Mouse (Mus musculus): ENCODE measurements around the gene Stk16. TPM values are rescaled to one million over a fixed set of nuclear protein-coding genes. Genes with fewer than 3 reads are reported as not detected.
A peak's percentile ranks its signal among the peaks of the same experiment; 100 is the strongest.

Stk16 gene
- polyA plus RNA-seq, 1 experiment from 2014 or later = 54.4 TPM

DNA sequence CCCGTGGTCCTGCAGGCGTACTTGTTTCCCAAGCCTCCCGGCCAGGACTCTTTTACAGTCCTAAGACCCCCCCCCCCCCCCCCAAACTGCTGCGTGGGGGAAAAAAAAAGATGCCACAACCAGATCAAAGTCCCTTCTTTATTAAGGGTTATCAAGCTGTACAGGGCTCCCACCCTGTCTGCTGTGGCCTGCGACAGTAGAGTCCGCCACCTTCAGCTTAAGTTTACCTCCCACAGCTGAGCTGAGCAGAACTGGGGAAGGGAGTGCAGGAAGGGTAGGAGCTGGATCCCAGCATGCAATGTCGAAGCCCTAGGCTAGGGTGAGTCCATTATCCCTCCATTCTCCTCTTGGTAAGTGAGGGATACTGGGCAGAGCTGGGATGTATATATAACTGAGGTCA, 29.9 kb upstream of the Stk16 start:
- Histone ChIP-seq H3K27me3 (replicated peaks; ENCODE audit: control insufficient read depth, insufficient read depth, low read length) (no peaks in the 10 kb centered on the region), H3K9me3 (ENCODE audit: control insufficient read depth) (no peaks in the 10 kb centered on the region), H3K27ac (ENCODE audit: low read depth, low read length) (peak overlapping the region; percentile 64; the same call in 1 of the 2 replicates), H3K4me3 (ENCODE audit: low read depth, low read length) (0 out of 2 replicates have a peak overlapping the region, but pooled peaks have one; percentile 60), H3K36me3 (ENCODE audit: control insufficient read depth, insufficient read depth) (peaks cover 50% of the 10 kb centered on the region), H3K9ac (ENCODE audit: low read depth, low read length) (no peak overlapping the region), H3K4me1 (replicated peaks; ENCODE audit: control insufficient read depth, insufficient read depth, low read length) (0 out of 2 replicates have a peak, but pooled peaks cover 2% of the 10 kb centered on the region), H3K4me2 (replicated peaks; ENCODE audit: low read depth) (peak overlapping the region; percentile 98)
- ATAC-seq = 0 out of 2 replicates have a peak, but pooled peaks have one; percentile 20
- TF ChIP-seq CTCF (IDR thresholded peaks at IDR 0.05; ENCODE audit: low read depth) = no peak
- 20% methylated on average over 6 of the region's 7 CpGs for WGBS

DNA sequence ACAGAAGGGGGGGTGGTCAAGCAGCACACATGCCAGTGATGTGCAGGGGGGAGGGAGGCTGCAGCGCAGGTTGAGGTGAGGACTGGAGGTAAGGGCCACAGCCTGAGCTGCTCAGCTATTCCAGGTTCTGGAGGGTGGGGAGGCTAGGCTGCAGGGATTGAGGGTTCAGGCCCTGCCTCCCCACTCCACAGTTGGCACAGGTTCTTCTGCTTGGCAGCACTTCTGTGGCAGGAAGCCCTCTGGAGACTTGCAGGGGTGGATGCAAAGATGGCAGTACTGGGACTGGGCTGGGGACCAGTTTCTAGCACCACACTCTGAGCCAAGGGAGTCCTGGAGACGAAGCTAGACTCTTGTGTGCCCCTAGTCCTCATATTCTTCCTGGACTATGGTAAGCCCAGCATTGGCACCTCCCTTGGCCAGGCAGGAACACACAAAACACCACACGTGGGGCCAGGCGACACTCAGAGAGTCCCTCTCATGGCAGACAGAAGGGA, 29.2 kb upstream of the Stk16 start:
- no peak for TF ChIP-seq CTCF (IDR thresholded peaks at IDR 0.05; ENCODE audit: low read depth)

DNA sequence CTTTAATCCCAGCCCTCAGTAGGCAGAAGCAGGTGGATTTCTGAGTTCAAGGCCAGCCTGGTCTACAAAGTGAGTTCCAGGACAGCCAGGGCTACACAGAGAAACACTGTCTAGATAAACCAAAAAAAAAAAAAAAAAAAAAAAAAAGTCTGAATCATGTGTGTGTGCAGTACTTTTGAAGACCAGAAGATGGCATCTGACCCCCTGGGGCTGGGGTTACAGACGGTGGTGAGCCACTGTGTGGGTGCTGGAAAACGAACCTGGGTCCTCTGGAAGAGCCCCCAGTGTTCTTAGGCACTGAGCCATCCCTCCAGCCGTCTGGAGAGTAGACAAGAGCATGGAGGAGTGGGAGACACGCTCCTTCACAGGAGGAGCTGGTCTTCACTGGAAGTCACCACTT, 28.5 kb upstream of the Stk16 start:
- TF ChIP-seq CTCF (IDR thresholded peaks at IDR 0.05; ENCODE audit: low read depth) = peak; percentile 47
- H3K4me1 ChIP-seq (replicated peaks; ENCODE audit: control insufficient read depth, insufficient read depth, low read length) = 0 out of 2 replicates have a peak, but pooled peaks cover 2% of the 10 kb centered on the region
- H3K27me3 ChIP-seq (replicated peaks; ENCODE audit: control insufficient read depth, insufficient read depth, low read length) = no peaks in the 10 kb centered on the region
- no peak overlapping the region for H3K4me2 ChIP-seq (replicated peaks; ENCODE audit: low read depth)
- ATAC-seq = no peak
- no peaks in the 10 kb centered on the region for H3K9me3 ChIP-seq (ENCODE audit: control insufficient read depth)
- no peak overlapping the region for H3K4me3 ChIP-seq (ENCODE audit: low read depth, low read length)
- H3K9ac ChIP-seq (ENCODE audit: low read depth, low read length) = no peak overlapping the region
- no peak overlapping the region for H3K27ac ChIP-seq (ENCODE audit: low read depth, low read length)
- WGBS = 78% methylated on average over 4 of the region's 4 CpGs
- H3K36me3 ChIP-seq (ENCODE audit: control insufficient read depth, insufficient read depth) = peaks cover 56% of the 10 kb centered on the region

More for the DNA sequence above, 29.2 kb upstream of the Stk16 start:
- Histone ChIP-seq H3K4me3 (ENCODE audit: low read depth, low read length) (no peak overlapping the region), H3K27me3 (replicated peaks; ENCODE audit: control insufficient read depth, insufficient read depth, low read length) (no peaks in the 10 kb centered on the region), H3K36me3 (ENCODE audit: control insufficient read depth, insufficient read depth) (peaks cover 51% of the 10 kb centered on the region), H3K27ac (ENCODE audit: low read depth, low read length) (no peak overlapping the region), H3K4me2 (replicated peaks; ENCODE audit: low read depth) (no peak overlapping the region), H3K9ac (ENCODE audit: low read depth, low read length) (no peak overlapping the region), H3K9me3 (ENCODE audit: control insufficient read depth) (no peaks in the 10 kb centered on the region), H3K4me1 (replicated peaks; ENCODE audit: control insufficient read depth, insufficient read depth, low read length) (0 out of 2 replicates have a peak, but pooled peaks cover 2% of the 10 kb centered on the region)
- no peak for ATAC-seq
- WGBS = 79% methylated on average over 4 of the region's 4 CpGs

GRCm38 (mm10) chr1:75185495-75185894, 25.1 kb upstream of the Stk16 start:
- 85% methylated on average over 11 of the region's 11 CpGs for WGBS
- Histone ChIP-seq H3K9ac (ENCODE audit: low read depth, low read length) (no peak overlapping the region), H3K36me3 (ENCODE audit: control insufficient read depth, insufficient read depth) (peaks cover 68% of the 10 kb centered on the region), H3K4me2 (replicated peaks; ENCODE audit: low read depth) (no peak overlapping the region), H3K9me3 (ENCODE audit: control insufficient read depth) (no peaks in the 10 kb centered on the region), H3K4me1 (replicated peaks; ENCODE audit: control insufficient read depth, insufficient read depth, low read length) (0 out of 2 replicates have a peak, but pooled peaks cover 2% of the 10 kb centered on the region), H3K27me3 (replicated peaks; ENCODE audit: control insufficient read depth, insufficient read depth, low read length) (no peaks in the 10 kb centered on the region), H3K4me3 (ENCODE audit: low read depth, low read length) (no peak overlapping the region), H3K27ac (ENCODE audit: low read depth, low read length) (no peak overlapping the region)
- ATAC-seq = no peak
- TF ChIP-seq CTCF (IDR thresholded peaks at IDR 0.05; ENCODE audit: low read depth) = no peak

DNA sequence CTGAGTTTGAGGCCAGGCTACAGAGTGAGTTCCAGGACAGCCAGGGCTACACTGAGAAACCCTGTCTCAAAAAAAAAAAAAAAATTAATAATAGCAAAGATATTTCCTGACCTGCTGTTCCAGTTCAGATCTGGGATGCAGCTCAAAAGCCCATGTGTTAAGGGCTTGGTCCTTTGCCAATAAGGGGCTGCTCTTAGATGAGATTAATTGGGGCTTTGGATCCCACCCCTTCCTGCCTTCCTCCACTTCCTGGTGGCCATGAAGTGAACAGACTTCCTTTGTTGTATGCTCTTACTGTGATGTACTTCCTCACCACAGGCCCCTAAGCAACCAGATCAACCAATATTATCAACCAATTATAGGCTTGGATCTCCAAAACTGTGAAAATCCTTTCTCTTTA, 23.5 kb upstream of the Stk16 start:
- Histone ChIP-seq H3K4me2 (replicated peaks; ENCODE audit: low read depth) (no peak overlapping the region), H3K9ac (ENCODE audit: low read depth, low read length) (no peak overlapping the region), H3K27me3 (replicated peaks; ENCODE audit: control insufficient read depth, insufficient read depth, low read length) (no peaks in the 10 kb centered on the region), H3K4me3 (ENCODE audit: low read depth, low read length) (no peak overlapping the region), H3K27ac (ENCODE audit: low read depth, low read length) (no peak overlapping the region), H3K4me1 (replicated peaks; ENCODE audit: control insufficient read depth, insufficient read depth, low read length) (peaks cover 4% of the 10 kb centered on the region; the same call in 1 of the 2 replicates), H3K9me3 (ENCODE audit: control insufficient read depth) (no peaks in the 10 kb centered on the region), H3K36me3 (ENCODE audit: control insufficient read depth, insufficient read depth) (peaks cover 57% of the 10 kb centered on the region)
- ATAC-seq = no peak
- TF ChIP-seq CTCF (IDR thresholded peaks at IDR 0.05; ENCODE audit: low read depth) = no peak

DNA sequence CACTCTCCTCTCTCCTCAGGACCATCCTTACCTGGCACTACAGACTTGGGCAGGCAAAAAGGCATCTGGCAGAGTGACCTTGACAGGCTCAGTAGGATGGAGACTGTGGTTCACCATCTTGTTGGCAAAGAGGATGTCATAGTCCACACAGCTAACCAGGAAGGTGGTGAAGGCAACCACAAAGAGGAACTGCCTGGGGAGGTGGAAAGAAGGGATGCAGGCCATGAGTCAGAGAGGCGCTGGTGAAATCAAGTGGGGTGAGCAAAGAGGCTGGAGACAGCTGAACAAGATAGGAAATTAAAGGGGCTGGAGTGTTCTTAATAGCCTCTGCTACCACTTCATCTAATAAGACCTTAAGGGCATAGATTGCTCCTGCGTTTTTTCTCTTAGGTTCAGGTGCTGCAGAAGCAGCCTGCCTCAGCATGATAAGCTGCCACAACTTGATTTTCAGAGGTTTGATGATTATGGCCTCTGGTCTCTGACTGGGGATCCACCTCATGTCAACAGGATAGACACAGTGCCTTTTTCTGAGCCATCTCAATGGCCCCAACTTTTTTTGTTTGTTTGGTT, 22.6 kb upstream of the Stk16 start:
- Histone ChIP-seq H3K9me3 (ENCODE audit: control insufficient read depth) (no peaks in the 10 kb centered on the region), H3K4me3 (ENCODE audit: low read depth, low read length) (no peak overlapping the region), H3K36me3 (ENCODE audit: control insufficient read depth, insufficient read depth) (peaks cover 53% of the 10 kb centered on the region), H3K4me1 (replicated peaks; ENCODE audit: control insufficient read depth, insufficient read depth, low read length) (peaks cover 4% of the 10 kb centered on the region; the same call in 1 of the 2 replicates), H3K4me2 (replicated peaks; ENCODE audit: low read depth) (no peak overlapping the region), H3K27me3 (replicated peaks; ENCODE audit: control insufficient read depth, insufficient read depth, low read length) (no peaks in the 10 kb centered on the region), H3K9ac (ENCODE audit: low read depth, low read length) (no peak overlapping the region), H3K27ac (ENCODE audit: low read depth, low read length) (no peak overlapping the region)
- no peak for TF ChIP-seq CTCF (IDR thresholded peaks at IDR 0.05; ENCODE audit: low read depth)
- no peak for ATAC-seq
- 90% methylated on average over 2 of the region's 2 CpGs for WGBS
